Mouse (Mus musculus) cerebellum, adult 2 months (tissue): ENCODE data around the gene Dnaaf1.

ENCODE experiments used
- CTCF ChIP-seq: fragments of 200-500 bp; IDR thresholded peaks from 2 replicates; pipeline ENCODE4 v1.5.1; 2011; ENCODE audit warnings: low read depth, mild to moderate bottlenecking, control low read depth, low read length, moderate library complexity, borderline replicate concordance; ENCODE audit not compliant: insufficient read depth
- POLR2A ChIP-seq: fragments of 200-500 bp; IDR thresholded peaks from 2 replicates; pipeline ENCODE4 v1.6.1; 2011; ENCODE audit warnings: low read length, control low read depth, borderline replicate concordance; ENCODE audit not compliant: insufficient read depth

DNA sequence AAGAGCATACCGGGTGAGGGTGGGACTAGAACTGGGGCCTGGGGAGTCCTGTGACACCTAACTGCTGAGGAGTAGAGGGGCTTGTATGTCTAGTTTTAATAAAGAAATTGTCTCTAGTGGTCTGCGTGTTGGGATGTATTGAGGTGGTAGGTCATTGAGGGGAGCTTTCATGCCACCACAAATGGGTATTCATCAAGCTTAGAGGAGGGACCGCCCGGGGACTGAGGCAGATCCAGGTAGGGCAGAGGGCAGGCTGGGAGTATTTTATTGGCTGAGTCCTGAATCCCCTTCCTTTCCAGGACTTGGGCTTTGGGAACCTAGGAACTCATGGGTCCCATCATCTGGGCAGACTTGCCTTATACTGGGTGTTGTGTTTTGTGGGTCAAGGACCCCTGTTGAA, 41.8 kb downstream of the Dnaaf1 start:
- TF ChIP-seq POLR2A: no peak
- no peak for TF ChIP-seq CTCF
